In genomic region chr11:65107734-65108171, GRCm38 (mm10) we compare ENCODE assay signal across 9 mouse cellular contexts. TPM values are rescaled to one million over a fixed set of nuclear protein-coding genes. Genes with fewer than 3 reads are reported as not detected.
DNase-seq lines count a peak whose midpoint lies in the region; ATAC-seq and TF ChIP-seq lines count a peak whose summit lies in the region.
"Had no signal": no experiment of that assay in that cellular context is flagged by ENCODE, and none has a peak within 500 bp of the region (broad histone marks: within the 10 kb centered on the region; RNA-seq: fewer than 3 reads in every experiment).

No protein-coding gene starts in this region.

- no peaks in the 10 kb centered on the region for H3K9me3 ChIP-seq in kidney, postnatal 0 days (replicated peaks; ENCODE audit: low read length)
- no peaks in the 10 kb centered on the region for H3K9me3 ChIP-seq in hindbrain, embryonic 12.5 days (replicated peaks)

- no peaks in the 10 kb centered on the region; the same call in 1 of the 2 replicates for H3K4me1 ChIP-seq in kidney, postnatal 0 days (replicated peaks; ENCODE audit: insufficient read depth, low read length)
- H3K4me1 ChIP-seq in hindbrain, embryonic 12.5 days = peaks cover 27% of the 10 kb centered on the region

- no peaks in the 10 kb centered on the region for H3K36me3 ChIP-seq in kidney, postnatal 0 days (ENCODE audit: insufficient read depth, low read length)
- H3K36me3 ChIP-seq in hindbrain, embryonic 12.5 days = no peaks in the 10 kb centered on the region

- 61% methylated on average over 5 of the region's 5 CpGs for WGBS in kidney, postnatal 0 days
- 72% methylated on average over 5 of the region's 5 CpGs for WGBS in hindbrain, embryonic 12.5 days

- ATAC-seq in kidney, postnatal 0 days (replicated peaks; ENCODE audit: low FRiP score, low read depth) = no peak
- ATAC-seq in hindbrain, embryonic 12.5 days (ENCODE audit: low FRiP score) = peak; percentile 58
- no peak for ATAC-seq in erythroid progenitor cell, adult 5-6 weeks (replicated peaks; ENCODE audit: low FRiP score, poor library complexity, severe bottlenecking)

- TF ChIP-seq CTCF in kidney, postnatal 0 days (IDR thresholded peaks at IDR 0.05; ENCODE audit: low read depth) = peak; percentile 33; the same call in 1 of the 2 replicates

- no peaks in the 10 kb centered on the region for H3K27me3 ChIP-seq in kidney, postnatal 0 days (ENCODE audit: insufficient read depth, low read length)
- no peaks in the 10 kb centered on the region for H3K27me3 ChIP-seq in hindbrain, embryonic 12.5 days

- no peak overlapping the region for H3K9ac ChIP-seq in kidney, postnatal 0 days (ENCODE audit: low read depth, low read length)
- no peak overlapping the region for H3K9ac ChIP-seq in hindbrain, embryonic 12.5 days

- H3K4me2 ChIP-seq in kidney, postnatal 0 days (ENCODE audit: low read length) = no peak overlapping the region
- H3K4me2 ChIP-seq in hindbrain, embryonic 12.5 days (replicated peaks) = no peak overlapping the region

- H3K4me3 ChIP-seq in kidney, postnatal 0 days (replicated peaks; ENCODE audit: low read depth, low read length) = no peak overlapping the region
- no peak overlapping the region for H3K4me3 ChIP-seq in hindbrain, embryonic 12.5 days

- H3K27ac ChIP-seq in kidney, postnatal 0 days = no peak overlapping the region
- no peak overlapping the region for H3K27ac ChIP-seq in hindbrain, embryonic 12.5 days

- peak; percentile 40 for DNase-seq in kidney, postnatal 0 days (ENCODE audit: low spot score)
- DNase-seq in kidney, adult 18-20 months = no peak
- peak; percentile 63 for DNase-seq in ZHBTc4 (ENCODE audit: low read depth, low spot score)
- DNase-seq in cerebellum, adult 11-12 months = peak; percentile 69
- no peak for DNase-seq in spleen, adult 18-20 months
- no peak for DNase-seq in right cerebral cortex, postnatal 4 days

RNA-seq across cellular contexts. Expression of gene 1700086D15Rik, which starts 51.9 kb away (rescaled TPM):
- polyA plus RNA-seq in kidney, postnatal 0 days (2015; fragmentation: Nextera tagmentation; extraction: Ambion mirVana) = not detected in 2 replicates
- polyA plus RNA-seq in hindbrain, embryonic 12.5 days (2016; fragmentation: Nextera tagmentation; extraction: Ambion mirVana) = 0.29 TPM in 1 of 2 replicates, not detected in the other
- total RNA-seq in erythroid progenitor cell, adult 5-6 weeks (2015; ENCODE audit: low replicate concordance) = not detected in 2 replicates
- not detected in 2 replicates for total RNA-seq in erythroid progenitor cell, adult 5-6 weeks (2017; ENCODE audit: low replicate concordance)
- polyA plus RNA-seq: neural tube, embryonic 11.5 days had no signal

RNA-seq across cellular contexts. Expression of gene Arhgap44, which starts 55.0 kb away (rescaled TPM):
- 6.3 and 8.0 TPM in 2 replicates for polyA plus RNA-seq in kidney, postnatal 0 days (2015; fragmentation: Nextera tagmentation; extraction: Ambion mirVana)
- polyA plus RNA-seq in hindbrain, embryonic 12.5 days (2016; fragmentation: Nextera tagmentation; extraction: Ambion mirVana) = 6.8 and 7.3 TPM in 2 replicates
- total RNA-seq in erythroid progenitor cell, adult 5-6 weeks (2015; ENCODE audit: low replicate concordance) = not detected in 2 replicates
- not detected in 2 replicates for total RNA-seq in erythroid progenitor cell, adult 5-6 weeks (2017; ENCODE audit: low replicate concordance)

Comparison
In these comparisons a context has a peak if more than half of its experiments do, and no peak if none do; other contexts are left out.
1. DNase-seq: peak in kidney, postnatal 0 days (single experiment), ZHBTc4 (single experiment) and cerebellum, adult 11-12 months (single experiment); none in kidney, adult 18-20 months (single experiment), spleen, adult 18-20 months (0 of 2) and right cerebral cortex, postnatal 4 days (single experiment).